Mouse (Mus musculus) liver, adult 2 months (tissue): ENCODE measurements at regions not wholly inside any gene's neighbourhood (a gene's known extent, or its start where the extent isn't known, plus 50 kb on each side); places are given as distances from the start of the nearest gene placed in this dataset.

ENCODE experiments used
- CTCF ChIP-seq: fragments of 200-500 bp; IDR thresholded peaks from 2 replicates; pipeline ENCODE4 v1.5.1; 2011; ENCODE audit warnings: low read depth, low read length, control low read depth
- POLR2A ChIP-seq: fragments of 200-500 bp; IDR thresholded peaks from 2 replicates; pipeline ENCODE4 v1.6.1; 2011; ENCODE audit warnings: low read length, control low read depth; ENCODE audit not compliant: insufficient read depth; ENCODE audit errors: extremely low read depth

- TF ChIP-seq POLR2A (no peak), CTCF (no peak)
Observed at GRCm38 (mm10) chr12:69456746-69457145, 84.5 kb upstream of the Gm9887 start.
